Mouse (Mus musculus) splenic B cell, adult 2 months (primary cell): ENCODE data around the gene Vps35l.

Source experiments
- DNase-seq: peaks from one replicate; pipeline ENCODE4 v3.0.0-alpha.2; 2011; ENCODE audit warnings: low read depth, low spot score
- H3K27me3 ChIP-seq: 2 replicates; pipeline ENCODE4 v1.6.1; 2012; ENCODE audit warnings: mild to moderate bottlenecking, low read length, moderate library complexity, mixed read lengths; ENCODE audit not compliant: control insufficient read depth, poor library complexity, insufficient read depth, severe bottlenecking
- H3K36me3 ChIP-seq: 2 replicates; pipeline ENCODE4 v1.6.1; 2012; ENCODE audit warnings: mild to moderate bottlenecking, low read length, moderate library complexity, mixed read lengths; ENCODE audit not compliant: control insufficient read depth, poor library complexity, insufficient read depth, severe bottlenecking

Gene Vps35l

GRCm38 (mm10) chr7:118739975-118740531 is at the start of gene Vps35l:
TSS of gene Vps35l (plus strand) at chr7:118740226.
- DNase-seq = peak; percentile 92
- Histone ChIP-seq H3K27me3 (no peaks in the 10 kb centered on the region), H3K36me3 (peaks cover 2% of the 10 kb centered on the region; the same call in 1 of the 2 replicates)

DNA sequence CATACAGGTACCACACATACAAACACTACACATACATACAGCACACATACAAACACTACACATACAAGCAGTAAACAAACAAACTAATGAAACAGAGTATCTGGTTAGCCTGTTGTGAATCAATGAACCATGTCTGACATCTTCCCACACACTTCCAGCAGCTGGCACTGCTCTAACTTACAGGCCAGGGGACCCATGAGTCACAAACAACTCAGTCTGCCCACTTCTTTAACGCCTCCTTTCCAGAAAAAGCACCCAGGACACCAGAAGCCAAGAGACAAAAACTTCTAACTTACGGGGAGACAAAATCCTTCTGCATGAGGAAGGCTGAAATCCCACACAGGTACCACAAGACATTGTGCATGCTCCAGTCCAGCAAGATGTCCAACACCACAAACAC is 48.7 kb upstream of the Vps35l start:
- Histone ChIP-seq H3K36me3 (peaks cover 8% of the 10 kb centered on the region), H3K27me3 (no peaks in the 10 kb centered on the region)
- DNase-seq = no peak

DNA sequence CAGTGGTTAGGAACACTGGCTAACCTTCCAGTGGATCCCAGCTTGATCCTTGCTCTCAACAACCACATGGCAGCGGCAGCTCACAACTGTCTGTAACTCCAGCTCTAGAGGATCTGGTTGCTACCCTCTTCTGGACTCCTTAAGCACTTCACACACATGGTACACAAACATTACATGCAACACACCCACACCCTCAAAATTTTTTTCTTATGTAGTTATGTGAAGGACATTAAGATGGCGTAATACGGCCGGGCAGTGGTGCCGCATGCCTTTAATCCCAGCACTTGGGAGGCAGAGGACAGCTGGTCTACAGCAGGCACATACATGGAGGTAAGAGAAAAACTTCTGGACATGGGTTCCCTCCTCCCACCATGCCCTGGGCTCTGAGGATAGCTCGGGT is 43.9 kb upstream of the Vps35l start:
- H3K36me3 ChIP-seq = peaks cover 11% of the 10 kb centered on the region
- no peak for DNase-seq
- no peaks in the 10 kb centered on the region for H3K27me3 ChIP-seq

DNA sequence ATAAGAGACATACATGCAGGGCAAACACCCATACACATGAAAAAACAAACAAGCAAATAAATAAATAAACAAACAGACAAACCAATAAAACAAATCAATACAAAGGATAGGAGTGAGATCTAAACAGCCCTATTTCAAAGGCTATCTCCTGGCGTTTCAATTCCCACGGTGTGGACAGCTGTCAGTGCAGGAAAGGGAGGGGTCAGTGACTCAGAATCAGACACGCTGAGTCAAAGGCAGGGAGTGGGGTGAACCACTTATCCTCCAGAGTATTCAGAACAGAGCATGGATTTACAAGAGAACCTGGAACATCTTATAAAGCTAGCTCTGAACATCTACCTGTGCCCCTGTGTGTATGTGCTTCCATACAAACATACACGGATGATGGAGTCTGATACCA is 42.9 kb upstream of the Vps35l start:
- no peak for DNase-seq
- peaks cover 11% of the 10 kb centered on the region for H3K36me3 ChIP-seq
- no peaks in the 10 kb centered on the region for H3K27me3 ChIP-seq

- peaks cover 8% of the 10 kb centered on the region for H3K36me3 ChIP-seq
- no peak for DNase-seq
Observed at GRCm38 (mm10) chr7:118698882-118699281, 41.1 kb upstream of the Vps35l start.

DNA sequence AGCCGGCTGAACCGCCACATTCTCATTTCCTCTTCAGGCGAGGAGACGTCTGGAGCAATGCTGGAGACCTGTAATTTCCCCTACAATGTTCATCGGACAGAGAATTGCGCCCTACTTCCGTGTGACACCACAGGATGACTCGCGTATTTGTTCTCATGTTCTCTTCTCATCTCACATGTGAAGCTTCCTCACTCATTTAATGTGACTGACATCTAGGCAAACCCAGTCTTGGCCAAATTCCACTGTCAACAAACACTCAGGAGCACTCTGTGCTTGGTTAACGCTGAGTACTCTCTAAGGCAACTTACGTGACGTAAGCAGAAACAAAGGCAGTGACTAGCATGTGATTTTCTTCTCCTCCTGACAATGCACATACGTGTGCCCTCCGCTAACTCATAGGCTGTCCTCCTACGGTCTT is 36.9 kb upstream of the Vps35l start:
- no peaks in the 10 kb centered on the region for H3K27me3 ChIP-seq
- 0 out of 2 replicates have a peak, but pooled peaks cover 2% of the 10 kb centered on the region for H3K36me3 ChIP-seq
- no peak for DNase-seq

More at GRCm38 (mm10) chr7:118698882-118699281, 41.1 kb upstream of the Vps35l start:
- no peaks in the 10 kb centered on the region for H3K27me3 ChIP-seq

- no peak for DNase-seq
- Histone ChIP-seq H3K27me3 (no peaks in the 10 kb centered on the region), H3K36me3 (0 out of 2 replicates have a peak, but pooled peaks cover 2% of the 10 kb centered on the region)
Observed at GRCm38 (mm10) chr7:118704001-118704850, 35.8 kb upstream of the Vps35l start.

GRCm38 (mm10) chr7:118705101-118705961 is 34.7 kb upstream of the Vps35l start, which contains the start of gene Gde1:
TSS of gene Gde1 (minus strand) at chr7:118705778.
- DNase-seq = peak; percentile 89

DNA sequence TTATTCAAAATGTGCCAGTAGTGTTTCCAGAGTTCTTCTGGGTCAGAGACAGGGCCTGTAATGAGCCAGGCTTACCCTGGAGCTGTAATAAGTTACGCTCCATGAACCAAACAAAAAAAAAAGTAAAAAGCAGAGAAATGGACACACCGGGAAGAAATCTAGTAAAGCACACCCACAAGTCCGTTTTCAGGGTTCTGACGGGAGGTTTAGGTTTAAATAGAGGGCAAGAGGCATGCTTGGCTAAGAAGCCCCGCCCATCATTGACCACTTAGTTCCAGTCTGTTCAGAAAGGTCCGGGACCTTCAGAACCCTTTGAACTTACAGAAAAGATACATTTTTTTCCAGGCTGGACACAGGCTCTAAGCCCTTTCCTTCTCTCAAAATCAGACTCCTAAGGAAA is 34.0 kb upstream of the Vps35l start:
- Histone ChIP-seq H3K36me3 (no peaks in the 10 kb centered on the region), H3K27me3 (no peaks in the 10 kb centered on the region)
- DNase-seq = no peak

More at GRCm38 (mm10) chr7:118705101-118705961, 34.7 kb upstream of the Vps35l start, which contains the start of gene Gde1:
- Histone ChIP-seq H3K36me3 (0 out of 2 replicates have a peak, but pooled peaks cover 2% of the 10 kb centered on the region), H3K27me3 (no peaks in the 10 kb centered on the region)

DNA sequence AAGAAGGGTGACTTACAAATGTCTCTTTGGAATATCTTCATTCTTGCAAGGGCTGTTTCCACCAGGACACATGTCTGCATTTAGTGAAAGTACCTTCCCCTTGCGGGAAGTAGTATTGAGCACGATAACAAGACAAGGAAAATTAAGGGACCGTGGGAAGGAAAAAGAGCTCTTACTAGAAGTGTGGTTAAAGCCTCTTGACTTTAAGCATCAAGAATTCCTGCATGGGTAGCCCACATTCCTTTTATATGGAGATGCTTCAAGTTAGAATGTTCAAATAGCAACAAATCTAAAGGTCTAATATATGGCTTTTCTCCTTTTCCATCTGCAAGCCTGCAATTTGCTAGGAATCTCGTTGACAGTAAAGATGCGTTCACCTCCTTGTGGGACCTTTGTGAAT is 33.5 kb upstream of the Vps35l start:
- Histone ChIP-seq H3K36me3 (no peaks in the 10 kb centered on the region), H3K27me3 (no peaks in the 10 kb centered on the region)
- no peak for DNase-seq

- H3K27me3 ChIP-seq = no peaks in the 10 kb centered on the region
- no peak for DNase-seq
- H3K36me3 ChIP-seq = no peaks in the 10 kb centered on the region
Observed at GRCm38 (mm10) chr7:118707216-118707615, 32.8 kb upstream of the Vps35l start.

GRCm38 (mm10) chr7:118708002-118708401 is 32.0 kb upstream of the Vps35l start:
- DNase-seq = no peak
- no peaks in the 10 kb centered on the region for H3K27me3 ChIP-seq
- H3K36me3 ChIP-seq = no peaks in the 10 kb centered on the region

- H3K36me3 ChIP-seq = no peaks in the 10 kb centered on the region
- no peak for DNase-seq
Observed at GRCm38 (mm10) chr7:118710776-118711175, 29.2 kb upstream of the Vps35l start.

DNA sequence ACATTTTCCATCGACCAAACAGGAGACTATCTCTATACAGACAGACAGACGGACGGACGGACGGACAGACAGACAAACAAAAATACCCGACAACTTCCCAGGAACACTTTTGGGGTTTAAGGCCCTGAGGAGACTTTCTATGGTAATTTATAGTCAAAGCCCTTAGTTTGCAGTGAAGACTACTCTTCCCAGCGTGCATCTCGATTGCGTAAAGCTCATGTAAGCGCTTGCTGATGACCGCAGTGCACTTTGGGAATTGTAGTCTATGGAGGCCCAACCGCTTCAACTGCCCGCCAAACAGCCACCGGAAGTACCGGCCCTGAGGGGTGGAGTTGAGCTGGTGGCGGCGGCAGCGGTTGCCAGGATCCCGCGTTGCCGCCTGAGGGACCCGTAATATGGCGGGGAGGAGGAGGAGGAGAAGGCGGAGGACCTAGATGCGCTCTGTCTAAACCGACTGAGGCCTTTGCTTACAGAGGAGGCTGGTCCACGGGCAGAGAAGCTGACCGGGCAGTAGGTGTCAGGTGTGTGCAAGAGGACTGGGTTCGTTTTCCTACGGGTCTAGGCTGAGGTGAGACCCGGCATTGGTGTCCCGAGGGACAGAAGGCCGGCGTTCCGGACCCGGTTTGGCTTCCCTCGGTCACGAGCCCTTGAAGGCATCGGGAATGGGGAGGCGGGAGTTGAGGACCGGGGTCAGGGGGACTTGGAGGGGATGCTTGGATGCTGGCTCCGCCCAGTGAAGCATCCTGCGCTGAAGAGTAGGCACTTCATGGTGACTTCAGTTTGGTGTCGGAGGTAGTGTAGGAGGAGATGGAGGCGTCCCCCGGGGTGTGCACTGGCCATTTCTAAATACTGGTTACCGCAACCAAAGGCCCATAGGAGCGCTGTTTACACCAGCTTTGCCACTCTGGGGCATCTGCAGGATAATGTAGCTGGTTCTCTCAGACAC is 27.5 kb upstream of the Vps35l start, which contains the start of gene Ccp110:
Gene Ccp110, plus strand, starts transcription at position 325 of the 946 bp plus-strand sequence.
- DNase-seq = peak; percentile 97
- H3K36me3 ChIP-seq = no peaks in the 10 kb centered on the region
- H3K27me3 ChIP-seq = no peaks in the 10 kb centered on the region

More at GRCm38 (mm10) chr7:118710776-118711175, 29.2 kb upstream of the Vps35l start:
- no peaks in the 10 kb centered on the region for H3K27me3 ChIP-seq
